In the genomic region with DNA sequence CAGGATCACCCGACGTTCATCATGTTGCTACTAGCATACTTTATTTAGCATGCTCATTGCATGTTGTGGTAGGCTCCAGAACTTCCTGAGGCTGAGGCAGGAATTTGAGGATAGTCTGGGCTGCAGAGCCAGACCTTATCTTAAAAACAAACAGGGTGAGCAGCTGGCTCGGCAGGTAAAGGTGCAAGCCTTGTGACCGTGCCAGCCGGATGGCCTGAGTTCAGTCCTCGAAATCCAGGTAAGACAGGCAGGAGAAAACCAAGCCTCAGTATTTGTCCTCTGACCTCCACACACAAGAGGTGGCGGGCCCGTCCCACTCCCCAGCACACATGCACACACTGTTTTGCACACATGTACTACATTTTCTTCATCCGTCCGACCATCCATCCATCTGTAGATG, we compare ENCODE assay signal across 11 mouse cellular contexts. TPM values are rescaled to one million over a fixed set of nuclear protein-coding genes. Genes with fewer than 3 reads are reported as not detected.
DNase-seq lines count a peak whose midpoint lies in the region; ATAC-seq and TF ChIP-seq lines count a peak whose summit lies in the region.
"Had no signal": no experiment of that assay in that cellular context is flagged by ENCODE, and none has a peak within 500 bp of the region (broad histone marks: within the 10 kb centered on the region; RNA-seq: fewer than 3 reads in every experiment).

No protein-coding gene starts in this region.

- TF ChIP-seq POLR2A in liver, adult 2 months (IDR thresholded peaks at IDR 0.05; ENCODE audit: extremely low read depth, insufficient read depth, low read length) = no peak

- no peak overlapping the region for H3K9ac ChIP-seq in liver, adult 2 months (ENCODE audit: low read depth, low read length)
- H3K9ac ChIP-seq in liver, embryonic 12.5 days = no peak overlapping the region
- H3K9ac ChIP-seq in embryonic facial prominence, embryonic 14.5 days (ENCODE audit: low read depth, low read length) = peak overlapping the region; percentile 11; the same call in 1 of the 2 replicates
- no peak overlapping the region for H3K9ac ChIP-seq in hindbrain, embryonic 15.5 days
- no peak overlapping the region for H3K9ac ChIP-seq in neural tube, embryonic 14.5 days (replicated peaks; ENCODE audit: low read depth, low read length)
- no peak overlapping the region for H3K9ac ChIP-seq in kidney, embryonic 14.5 days (ENCODE audit: low read depth, low read length)

- no peak for TF ChIP-seq CTCF in liver, adult 2 months (IDR thresholded peaks at IDR 0.05; ENCODE audit: low read depth, low read length)

- H3K36me3 ChIP-seq in liver, adult 2 months (ENCODE audit: control insufficient read depth, insufficient read depth, low read length) = no peaks in the 10 kb centered on the region
- peaks cover 20% of the 10 kb centered on the region for H3K36me3 ChIP-seq in liver, embryonic 12.5 days
- H3K36me3 ChIP-seq in embryonic facial prominence, embryonic 14.5 days (ENCODE audit: control insufficient read depth, insufficient read depth, low read length) = 0 out of 2 replicates have a peak, but pooled peaks cover 3% of the 10 kb centered on the region
- H3K36me3 ChIP-seq in hindbrain, embryonic 15.5 days = no peaks in the 10 kb centered on the region
- H3K36me3 ChIP-seq in neural tube, embryonic 14.5 days (ENCODE audit: control insufficient read depth, insufficient read depth, low read length) = no peaks in the 10 kb centered on the region
- H3K36me3 ChIP-seq in kidney, embryonic 14.5 days (ENCODE audit: control insufficient read depth, insufficient read depth, low read length) = 0 out of 2 replicates have a peak, but pooled peaks cover 3% of the 10 kb centered on the region

- H3K79me2 ChIP-seq in liver, adult 2 months (ENCODE audit: control insufficient read depth, insufficient read depth, low read length) = peaks cover 61% of the 10 kb centered on the region

- no peak for ATAC-seq in liver, embryonic 12.5 days
- ATAC-seq in embryonic facial prominence, embryonic 14.5 days (ENCODE audit: low read depth) = no peak
- ATAC-seq in hindbrain, embryonic 15.5 days (ENCODE audit: low FRiP score, low read depth) = no peak
- no peak for ATAC-seq in neural tube, embryonic 14.5 days (ENCODE audit: low read depth)
- ATAC-seq in kidney, embryonic 14.5 days (ENCODE audit: low FRiP score, low TSS enrichment) = no peak

- H3K4me2 ChIP-seq in liver, embryonic 12.5 days = no peak overlapping the region; the same call in 1 of the 2 replicates
- H3K4me2 ChIP-seq in embryonic facial prominence, embryonic 14.5 days (ENCODE audit: low read depth, low read length) = peak overlapping the region; percentile 96; the same call in 1 of the 2 replicates
- 0 out of 2 replicates have a peak overlapping the region, but pooled peaks have one; percentile 8 for H3K4me2 ChIP-seq in hindbrain, embryonic 15.5 days
- H3K4me2 ChIP-seq in neural tube, embryonic 14.5 days (ENCODE audit: low read depth, low read length) = peak overlapping the region; percentile 18; the same call in 1 of the 2 replicates
- no peak overlapping the region for H3K4me2 ChIP-seq in kidney, embryonic 14.5 days (replicated peaks; ENCODE audit: low read depth, low read length)

- no peak overlapping the region for H3K4me3 ChIP-seq in liver, adult 2 months (ENCODE audit: insufficient read depth, low read depth, low read length)
- H3K4me3 ChIP-seq in liver, embryonic 12.5 days = no peak overlapping the region
- no peak overlapping the region for H3K4me3 ChIP-seq in embryonic facial prominence, embryonic 14.5 days (ENCODE audit: low read depth, low read length)
- H3K4me3 ChIP-seq in hindbrain, embryonic 15.5 days = no peak overlapping the region
- no peak overlapping the region for H3K4me3 ChIP-seq in neural tube, embryonic 14.5 days (ENCODE audit: low read depth, low read length)
- H3K4me3 ChIP-seq in kidney, embryonic 14.5 days (ENCODE audit: low read length) = no peak overlapping the region

- peaks cover 46% of the 10 kb centered on the region for H3K4me1 ChIP-seq in liver, adult 2 months (ENCODE audit: control insufficient read depth, insufficient read depth, low read length)
- H3K4me1 ChIP-seq in liver, embryonic 12.5 days = peaks cover 94% of the 10 kb centered on the region
- H3K4me1 ChIP-seq in embryonic facial prominence, embryonic 14.5 days (ENCODE audit: control insufficient read depth, insufficient read depth, low read length) = peaks cover 60% of the 10 kb centered on the region
- peaks cover 85% of the 10 kb centered on the region for H3K4me1 ChIP-seq in hindbrain, embryonic 15.5 days (replicated peaks)
- peaks cover 74% of the 10 kb centered on the region for H3K4me1 ChIP-seq in neural tube, embryonic 14.5 days (ENCODE audit: control insufficient read depth, insufficient read depth, low read length)
- H3K4me1 ChIP-seq in kidney, embryonic 14.5 days (ENCODE audit: control insufficient read depth, insufficient read depth, low read length) = peaks cover 60% of the 10 kb centered on the region

- no peaks in the 10 kb centered on the region for H3K27me3 ChIP-seq in liver, adult 2 months (ENCODE audit: control insufficient read depth, insufficient read depth, low read length)
- H3K27me3 ChIP-seq in liver, embryonic 12.5 days (replicated peaks) = no peaks in the 10 kb centered on the region
- no peaks in the 10 kb centered on the region for H3K27me3 ChIP-seq in embryonic facial prominence, embryonic 14.5 days (replicated peaks; ENCODE audit: control insufficient read depth, insufficient read depth, low read length)
- no peaks in the 10 kb centered on the region for H3K27me3 ChIP-seq in hindbrain, embryonic 15.5 days
- no peaks in the 10 kb centered on the region for H3K27me3 ChIP-seq in neural tube, embryonic 14.5 days (ENCODE audit: control insufficient read depth, insufficient read depth, low read length)
- H3K27me3 ChIP-seq in kidney, embryonic 14.5 days (ENCODE audit: control insufficient read depth, insufficient read depth, low read length) = no peaks in the 10 kb centered on the region

- H3K9me3 ChIP-seq in liver, embryonic 12.5 days (replicated peaks) = no peaks in the 10 kb centered on the region
- no peaks in the 10 kb centered on the region for H3K9me3 ChIP-seq in embryonic facial prominence, embryonic 14.5 days (ENCODE audit: control insufficient read depth, low read length)
- H3K9me3 ChIP-seq in hindbrain, embryonic 15.5 days = no peaks in the 10 kb centered on the region
- H3K9me3 ChIP-seq in neural tube, embryonic 14.5 days (ENCODE audit: control insufficient read depth, low read length) = no peaks in the 10 kb centered on the region
- H3K9me3 ChIP-seq in kidney, embryonic 14.5 days (ENCODE audit: control insufficient read depth, low read length) = no peaks in the 10 kb centered on the region; the same call in 1 of the 2 replicates

- 32% methylated on average over 10 of the region's 10 CpGs for WGBS in liver, adult 2 months
- WGBS in liver, embryonic 12.5 days (ENCODE audit: insufficient replicate concordance) = 72% methylated on average over 10 of the region's 10 CpGs
- WGBS in embryonic facial prominence, embryonic 14.5 days = 43% methylated on average over 10 of the region's 10 CpGs
- WGBS in hindbrain, embryonic 15.5 days = 59% methylated on average over 10 of the region's 10 CpGs
- WGBS in neural tube, embryonic 14.5 days = 75% methylated on average over 10 of the region's 10 CpGs
- WGBS in kidney, embryonic 14.5 days = 70% methylated on average over 10 of the region's 10 CpGs

- DNase-seq in liver, adult 2 months (ENCODE audit: extremely low read depth, low read depth, low spot score) = peak; percentile 50
- no peak for DNase-seq in embryonic facial prominence, embryonic 14.5 days (ENCODE audit: low spot score)
- no peak for DNase-seq in urinary bladder, postnatal 25 days (ENCODE audit: low spot score)
- no peak for DNase-seq in layer of hippocampus, postnatal 36 days
- DNase-seq: gastrocnemius, postnatal 36 days; kidney, postnatal 25 days had no signal

- no peak overlapping the region for H3K27ac ChIP-seq in liver, adult 2 months (replicated peaks; ENCODE audit: insufficient read depth, low read depth, low read length)
- no peak overlapping the region for H3K27ac ChIP-seq in liver, embryonic 12.5 days
- H3K27ac ChIP-seq in embryonic facial prominence, embryonic 14.5 days (replicated peaks; ENCODE audit: low read depth, low read length) = peak overlapping the region; percentile 41
- peak overlapping the region; percentile 7 for H3K27ac ChIP-seq in hindbrain, embryonic 15.5 days (replicated peaks)
- peak overlapping the region; percentile 52; the same call in 1 of the 2 replicates for H3K27ac ChIP-seq in neural tube, embryonic 14.5 days (ENCODE audit: low read depth, low read length)
- no peak overlapping the region for H3K27ac ChIP-seq in kidney, embryonic 14.5 days (ENCODE audit: low read depth, low read length)
- H3K27ac ChIP-seq: macrophage had no signal

RNA-seq across cellular contexts. Expression of a gene that starts 5.8 kb away (rescaled TPM):
- 5.5 and 12.5 TPM in 2 replicates for total RNA-seq in liver, adult 2 months (2014; rRNA removed)
- 12.1 and 14.7 TPM in 2 replicates for polyA plus RNA-seq in liver, adult 2 months (2012; rRNA removed)
- 20.8 and 23.6 TPM in 2 replicates for polyA plus RNA-seq in liver, embryonic 12.5 days (2016; fragmentation: Nextera tagmentation; extraction: Ambion mirVana)
- polyA plus RNA-seq in embryonic facial prominence, embryonic 14.5 days (2014; fragmentation: Nextera tagmentation; extraction: Ambion mirVana) = 63.0 and 66.0 TPM in 2 replicates
- 79.7 and 81.1 TPM in 2 replicates for polyA plus RNA-seq in hindbrain, embryonic 15.5 days (2015; fragmentation: Nextera tagmentation; extraction: Ambion mirVana)
- 101 and 118 TPM in 2 replicates for polyA plus RNA-seq in neural tube, embryonic 14.5 days (2014; fragmentation: Nextera tagmentation; extraction: Ambion mirVana)
- total RNA-seq in layer of hippocampus, postnatal 36 days (2021) = 100 to 1,000 TPM; 271 to 276 TPM
- 65.8 and 73.1 TPM in 2 replicates for polyA plus RNA-seq in kidney, embryonic 14.5 days (2014; fragmentation: Nextera tagmentation; extraction: Ambion mirVana)

Comparison
In these comparisons a context has a peak if more than half of its experiments do, and no peak if none do; other contexts are left out.
1. H3K27ac ChIP-seq: peak in embryonic facial prominence, embryonic 14.5 days (single experiment), hindbrain, embryonic 15.5 days (single experiment) and neural tube, embryonic 14.5 days (single experiment); none in liver, adult 2 months (single experiment), liver, embryonic 12.5 days (single experiment) and kidney, embryonic 14.5 days (single experiment).
2. H3K4me2 ChIP-seq: peak in embryonic facial prominence, embryonic 14.5 days (single experiment), hindbrain, embryonic 15.5 days (single experiment) and neural tube, embryonic 14.5 days (single experiment); none in liver, embryonic 12.5 days (single experiment) and kidney, embryonic 14.5 days (single experiment).